Mouse (Mus musculus) liver, embryonic 12.5 days (tissue): Measurements from ENCODE around the gene Pim1. TPM values are rescaled to one million over a fixed set of nuclear protein-coding genes. Genes with fewer than 3 reads are reported as not detected.

Experiments
- ATAC-seq: fragments of 200-750 bp; cut with Nextera tagmentation; 2 replicates; pipeline ENCODE4 v1.8.0; 2017; ENCODE audit warnings: moderate number of reproducible peaks, mild to moderate bottlenecking, moderate library complexity
- H3K27ac ChIP-seq: fragments of 300-500 bp; sonication (generic); 2 replicates; pipeline ENCODE4 v1.5.1; 2016; ENCODE audit warnings: mild to moderate bottlenecking
- H3K27me3 ChIP-seq: fragments of 300-500 bp; sonication (generic); replicated peaks from 2 replicates; pipeline ENCODE4 v1.6.1; 2016; ENCODE audit warnings: mild to moderate bottlenecking, moderate library complexity
- H3K36me3 ChIP-seq: fragments of 300-500 bp; sonication (generic); 2 replicates; pipeline ENCODE4 v1.6.1; 2016; ENCODE audit warnings: mild to moderate bottlenecking, moderate library complexity
- H3K4me1 ChIP-seq: fragments of 300-500 bp; sonication (generic); 2 replicates; pipeline ENCODE4 v1.6.1; 2016
- H3K4me2 ChIP-seq: fragments of 300-500 bp; sonication (generic); 2 replicates; pipeline ENCODE4 v1.6.1; 2016; ENCODE audit warnings: mild to moderate bottlenecking, moderate library complexity
- H3K4me3 ChIP-seq: fragments of 300-500 bp; sonication (generic); 2 replicates; pipeline ENCODE4 v1.5.1; 2016; ENCODE audit warnings: mild to moderate bottlenecking, moderate library complexity
- H3K9ac ChIP-seq: fragments of 300-500 bp; sonication (generic); 2 replicates; pipeline ENCODE4 v1.6.1; 2016; ENCODE audit warnings: mild to moderate bottlenecking, moderate library complexity
- H3K9me3 ChIP-seq: fragments of 300-500 bp; sonication (generic); replicated peaks from 2 replicates; pipeline ENCODE4 v1.6.1; 2016; ENCODE audit warnings: mild to moderate bottlenecking, moderate library complexity
- WGBS: fragments of 180-500 bp; shearing (Covaris S2); methylation state at CpG from one replicate; pipeline ENCODE4 v1.1.7; 2016; ENCODE audit not compliant: insufficient replicate concordance; 5-methylcytosine and 5-hydroxymethylcytosine counted together
- polyA plus RNA-seq: library from polyadenylated mRNA; unstranded; fragments of >200 nt; fragmentation: Nextera tagmentation; extraction: Ambion mirVana; gene quantifications from 2 replicates; pipeline ENCODE4 v1.2.1, GENCODE M21; 2016

The Pim1 gene
- polyA plus RNA-seq, 1 experiment from 2014 or later: 112 TPM

- no peak overlapping the region for H3K4me2 ChIP-seq
- H3K27me3 ChIP-seq: peaks cover 57% of the 10 kb centered on the region
- H3K36me3 ChIP-seq: no peaks in the 10 kb centered on the region
- peaks cover 57% of the 10 kb centered on the region for H3K4me1 ChIP-seq
- H3K9me3 ChIP-seq: peaks cover 16% of the 10 kb centered on the region
- peak overlapping the region; percentile 20; the same call in 1 of the 2 replicates for H3K27ac ChIP-seq
- WGBS: 69% methylated on average over 9 of the region's 9 CpGs
- ATAC-seq: no peak
- no peak overlapping the region for H3K9ac ChIP-seq
- H3K4me3 ChIP-seq: no peak overlapping the region
Measured at GRCm38 (mm10) chr17:29455411-29456120, 35.0 kb upstream of the Pim1 start.

GRCm38 (mm10) chr17:29456476-29456875, 34.1 kb upstream of the Pim1 start:
- Histone ChIP-seq H3K27me3 (peaks cover 59% of the 10 kb centered on the region), H3K9me3 (peaks cover 16% of the 10 kb centered on the region), H3K36me3 (no peaks in the 10 kb centered on the region), H3K9ac (no peak overlapping the region), H3K4me2 (no peak overlapping the region), H3K4me3 (no peak overlapping the region), H3K4me1 (peaks cover 48% of the 10 kb centered on the region), H3K27ac (no peak overlapping the region)
- WGBS: 87% methylated on average over 4 of the region's 4 CpGs
- no peak for ATAC-seq

GRCm38 (mm10) chr17:29456926-29457325, 33.6 kb upstream of the Pim1 start:
- WGBS: 81% methylated on average over 2 of the region's 2 CpGs
- no peaks in the 10 kb centered on the region for H3K36me3 ChIP-seq
- no peak overlapping the region for H3K4me3 ChIP-seq
- peaks cover 44% of the 10 kb centered on the region for H3K4me1 ChIP-seq
- H3K9ac ChIP-seq: no peak overlapping the region
- peaks cover 15% of the 10 kb centered on the region for H3K9me3 ChIP-seq
- peaks cover 59% of the 10 kb centered on the region for H3K27me3 ChIP-seq
- no peak overlapping the region for H3K27ac ChIP-seq
- no peak for ATAC-seq
- H3K4me2 ChIP-seq: no peak overlapping the region

- Histone ChIP-seq H3K9ac (no peak overlapping the region), H3K4me3 (no peak overlapping the region), H3K27ac (no peak overlapping the region), H3K4me1 (peaks cover 43% of the 10 kb centered on the region), H3K4me2 (no peak overlapping the region), H3K36me3 (no peaks in the 10 kb centered on the region), H3K9me3 (peaks cover 10% of the 10 kb centered on the region), H3K27me3 (peaks cover 64% of the 10 kb centered on the region)
- 64% methylated on average over 11 of the region's 11 CpGs for WGBS
- ATAC-seq: no peak
Measured at GRCm38 (mm10) chr17:29457795-29458560, 32.6 kb upstream of the Pim1 start.

- no peaks in the 10 kb centered on the region for H3K9me3 ChIP-seq
- ATAC-seq: 0 out of 2 replicates have a peak, but pooled peaks have one; percentile 19
- peak overlapping the region; percentile 46 for H3K4me2 ChIP-seq
- WGBS: 7% methylated on average over 24 of the region's 24 CpGs
- no peak overlapping the region for H3K9ac ChIP-seq
- peaks cover 55% of the 10 kb centered on the region for H3K4me1 ChIP-seq
- peak overlapping the region; percentile 55 for H3K27ac ChIP-seq
- no peak overlapping the region for H3K4me3 ChIP-seq
- H3K36me3 ChIP-seq: no peaks in the 10 kb centered on the region
- H3K27me3 ChIP-seq: peaks cover 79% of the 10 kb centered on the region
Measured at GRCm38 (mm10) chr17:29459321-29460118, 31.0 kb upstream of the Pim1 start.

GRCm38 (mm10) chr17:29460119-29460505, 30.4 kb upstream of the Pim1 start:
- Histone ChIP-seq H3K27me3 (peaks cover 85% of the 10 kb centered on the region), H3K9me3 (no peaks in the 10 kb centered on the region), H3K27ac (peak overlapping the region; percentile 46; the same call in 1 of the 2 replicates), H3K4me3 (no peak overlapping the region), H3K4me1 (peaks cover 57% of the 10 kb centered on the region), H3K4me2 (no peak overlapping the region), H3K36me3 (no peaks in the 10 kb centered on the region), H3K9ac (no peak overlapping the region)
- no peak for ATAC-seq
- WGBS: 26% methylated on average over 5 of the region's 5 CpGs

GRCm38 (mm10) chr17:29463627-29464026, 26.9 kb upstream of the Pim1 start:
- Histone ChIP-seq H3K9ac (no peak overlapping the region), H3K36me3 (no peaks in the 10 kb centered on the region), H3K4me2 (peak overlapping the region; percentile 43), H3K27me3 (peaks cover 100% of the 10 kb centered on the region), H3K4me1 (peaks cover 52% of the 10 kb centered on the region), H3K27ac (peak overlapping the region; percentile 34; the same call in 1 of the 2 replicates), H3K9me3 (no peaks in the 10 kb centered on the region), H3K4me3 (peak overlapping the region; percentile 20)
- 14% methylated on average over 13 of the region's 13 CpGs for WGBS
- no peak for ATAC-seq

GRCm38 (mm10) chr17:29464068-29464467, 26.5 kb upstream of the Pim1 start:
- Histone ChIP-seq H3K4me2 (peak overlapping the region; percentile 43), H3K9me3 (no peaks in the 10 kb centered on the region), H3K27me3 (peaks cover 100% of the 10 kb centered on the region), H3K9ac (peak overlapping the region; percentile 13; the same call in 1 of the 2 replicates), H3K36me3 (no peaks in the 10 kb centered on the region), H3K27ac (peak overlapping the region; percentile 34; the same call in 1 of the 2 replicates), H3K4me1 (peaks cover 49% of the 10 kb centered on the region), H3K4me3 (peak overlapping the region; percentile 20)
- no peak for ATAC-seq
- WGBS: 7% methylated on average over 14 of the region's 14 CpGs

- peak overlapping the region; percentile 43 for H3K4me2 ChIP-seq
- peak overlapping the region; percentile 20; the same call in 1 of the 2 replicates for H3K4me3 ChIP-seq
- 0 out of 2 replicates have a peak overlapping the region, but pooled peaks have one; percentile 18 for H3K27ac ChIP-seq
- peaks cover 49% of the 10 kb centered on the region for H3K4me1 ChIP-seq
- no peaks in the 10 kb centered on the region for H3K9me3 ChIP-seq
- peak overlapping the region; percentile 13; the same call in 1 of the 2 replicates for H3K9ac ChIP-seq
- 15% methylated on average over 17 of the region's 17 CpGs for WGBS
- H3K27me3 ChIP-seq: peaks cover 100% of the 10 kb centered on the region
- no peaks in the 10 kb centered on the region for H3K36me3 ChIP-seq
- no peak for ATAC-seq
Measured at GRCm38 (mm10) chr17:29464519-29465140, 25.9 kb upstream of the Pim1 start.

- H3K4me3 ChIP-seq: no peak overlapping the region
- H3K27ac ChIP-seq: no peak overlapping the region
- no peaks in the 10 kb centered on the region for H3K9me3 ChIP-seq
- ATAC-seq: no peak
- no peak overlapping the region for H3K4me2 ChIP-seq
- peaks cover 52% of the 10 kb centered on the region for H3K4me1 ChIP-seq
- H3K9ac ChIP-seq: no peak overlapping the region
- 26% methylated on average over 9 of the region's 9 CpGs for WGBS
- no peaks in the 10 kb centered on the region for H3K36me3 ChIP-seq
- H3K27me3 ChIP-seq: peaks cover 97% of the 10 kb centered on the region
Measured at GRCm38 (mm10) chr17:29465405-29466010, 25.0 kb upstream of the Pim1 start.

GRCm38 (mm10) chr17:29467030-29467429, 23.5 kb upstream of the Pim1 start:
- no peak overlapping the region for H3K4me3 ChIP-seq
- H3K27me3 ChIP-seq: peaks cover 89% of the 10 kb centered on the region
- ATAC-seq: no peak
- no peaks in the 10 kb centered on the region for H3K36me3 ChIP-seq
- H3K27ac ChIP-seq: no peak overlapping the region
- WGBS: 36% methylated on average over 11 of the region's 11 CpGs
- H3K9me3 ChIP-seq: no peaks in the 10 kb centered on the region
- H3K9ac ChIP-seq: no peak overlapping the region; the same call in 1 of the 2 replicates
- peak overlapping the region; percentile 52 for H3K4me2 ChIP-seq
- peaks cover 55% of the 10 kb centered on the region for H3K4me1 ChIP-seq
